Mouse (Mus musculus) liver, embryonic 12.5 days (tissue): ENCODE data around the gene Pycr1. TPM values are rescaled to one million over a fixed set of nuclear protein-coding genes. Genes with fewer than 3 reads are reported as not detected.
A peak's percentile ranks its signal among the peaks of the same experiment; 100 is the strongest.

Experiments used
- ATAC-seq: fragments of 200-750 bp; cut with Nextera tagmentation; 2 replicates; pipeline ENCODE4 v1.8.0; 2017; ENCODE audit warnings: moderate number of reproducible peaks, mild to moderate bottlenecking, moderate library complexity
- H3K27ac ChIP-seq: fragments of 300-500 bp; sonication (generic); 2 replicates; pipeline ENCODE4 v1.5.1; 2016; ENCODE audit warnings: mild to moderate bottlenecking
- H3K27me3 ChIP-seq: fragments of 300-500 bp; sonication (generic); replicated peaks from 2 replicates; pipeline ENCODE4 v1.6.1; 2016; ENCODE audit warnings: mild to moderate bottlenecking, moderate library complexity
- H3K36me3 ChIP-seq: fragments of 300-500 bp; sonication (generic); 2 replicates; pipeline ENCODE4 v1.6.1; 2016; ENCODE audit warnings: mild to moderate bottlenecking, moderate library complexity
- H3K4me1 ChIP-seq: fragments of 300-500 bp; sonication (generic); 2 replicates; pipeline ENCODE4 v1.6.1; 2016
- H3K4me2 ChIP-seq: fragments of 300-500 bp; sonication (generic); 2 replicates; pipeline ENCODE4 v1.6.1; 2016; ENCODE audit warnings: mild to moderate bottlenecking, moderate library complexity
- H3K4me3 ChIP-seq: fragments of 300-500 bp; sonication (generic); 2 replicates; pipeline ENCODE4 v1.5.1; 2016; ENCODE audit warnings: mild to moderate bottlenecking, moderate library complexity
- H3K9ac ChIP-seq: fragments of 300-500 bp; sonication (generic); 2 replicates; pipeline ENCODE4 v1.6.1; 2016; ENCODE audit warnings: mild to moderate bottlenecking, moderate library complexity
- H3K9me3 ChIP-seq: fragments of 300-500 bp; sonication (generic); replicated peaks from 2 replicates; pipeline ENCODE4 v1.6.1; 2016; ENCODE audit warnings: mild to moderate bottlenecking, moderate library complexity
- WGBS: fragments of 180-500 bp; shearing (Covaris S2); methylation state at CpG from one replicate; pipeline ENCODE4 v1.1.7; 2016; ENCODE audit not compliant: insufficient replicate concordance; 5-methylcytosine and 5-hydroxymethylcytosine counted together
- polyA plus RNA-seq: library from polyadenylated mRNA; unstranded; fragments of >200 nt; fragmentation: Nextera tagmentation; extraction: Ambion mirVana; gene quantifications from 2 replicates; pipeline ENCODE4 v1.2.1, GENCODE M21; 2016

Pycr1 gene
- polyA plus RNA-seq, 1 experiment from 2014 or later, result 11.3 TPM

GRCm38 (mm10) chr11:120672687-120673593 is 29.4 kb upstream of the Pycr1 start, which contains the start of gene Aspscr1:
TSS of gene Aspscr1 (plus strand) at chr11:120672973.
- WGBS, result 1% methylated on average over 83 of the region's 83 CpGs
- ATAC-seq, result peak; percentile 94
- Histone ChIP-seq H3K9ac (peak within 1 kb of the TSS; percentile 79), H3K27ac (peak within 1 kb of the TSS; percentile 90), H3K36me3 (peaks cover 10% of the 10 kb centered on the region; the same call in 1 of the 2 replicates), H3K27me3 (no peaks in the 10 kb centered on the region), H3K4me2 (peak within 1 kb of the TSS; percentile 93), H3K4me1 (peaks cover 43% of the 10 kb centered on the region), H3K9me3 (no peaks in the 10 kb centered on the region), H3K4me3 (peak within 1 kb of the TSS; percentile 73)

- Histone ChIP-seq H3K9me3 (no peaks in the 10 kb centered on the region), H3K4me1 (no peaks in the 10 kb centered on the region), H3K9ac (no peak overlapping the region), H3K27me3 (peaks cover 54% of the 10 kb centered on the region), H3K4me3 (no peak overlapping the region), H3K4me2 (no peak overlapping the region), H3K27ac (no peak overlapping the region), H3K36me3 (no peaks in the 10 kb centered on the region)
- ATAC-seq, result no peak
- 28% methylated on average over 3 of the region's 3 CpGs for WGBS
Observed at GRCm38 (mm10) chr11:120666617-120667016, 23.0 kb upstream of the Pycr1 start.

- no peak for ATAC-seq
- H3K4me1 ChIP-seq, result 0 out of 2 replicates have a peak, but pooled peaks cover 8% of the 10 kb centered on the region
- peaks cover 66% of the 10 kb centered on the region for H3K27me3 ChIP-seq
- H3K27ac ChIP-seq, result no peak overlapping the region
- 65% methylated on average over 3 of the region's 3 CpGs for WGBS
- H3K9ac ChIP-seq, result no peak overlapping the region
- no peaks in the 10 kb centered on the region for H3K36me3 ChIP-seq
- H3K9me3 ChIP-seq, result no peaks in the 10 kb centered on the region
- H3K4me3 ChIP-seq, result no peak overlapping the region
- no peak overlapping the region for H3K4me2 ChIP-seq
Observed at GRCm38 (mm10) chr11:120665406-120665805, 21.8 kb upstream of the Pycr1 start.

GRCm38 (mm10) chr11:120663714-120664113 is 20.1 kb upstream of the Pycr1 start:
- 82% methylated on average over 5 of the region's 5 CpGs for WGBS
- no peak for ATAC-seq
- H3K4me2 ChIP-seq, result no peak overlapping the region
- H3K4me3 ChIP-seq, result no peak overlapping the region
- no peak overlapping the region for H3K27ac ChIP-seq
- no peaks in the 10 kb centered on the region for H3K9me3 ChIP-seq
- H3K9ac ChIP-seq, result no peak overlapping the region
- H3K4me1 ChIP-seq, result peaks cover 18% of the 10 kb centered on the region
- peaks cover 83% of the 10 kb centered on the region for H3K27me3 ChIP-seq
- no peaks in the 10 kb centered on the region for H3K36me3 ChIP-seq

- H3K36me3 ChIP-seq, result no peaks in the 10 kb centered on the region
- H3K4me3 ChIP-seq, result no peak overlapping the region
- H3K4me1 ChIP-seq, result peaks cover 18% of the 10 kb centered on the region
- no peak overlapping the region for H3K9ac ChIP-seq
- peaks cover 92% of the 10 kb centered on the region for H3K27me3 ChIP-seq
- no peak overlapping the region for H3K27ac ChIP-seq
- H3K4me2 ChIP-seq, result no peak overlapping the region
- WGBS, result 60% methylated on average over 6 of the region's 6 CpGs
- no peak for ATAC-seq
- no peaks in the 10 kb centered on the region for H3K9me3 ChIP-seq
Observed at GRCm38 (mm10) chr11:120662759-120663158, 19.2 kb upstream of the Pycr1 start.

GRCm38 (mm10) chr11:120661076-120661460 is 17.5 kb upstream of the Pycr1 start, which contains the start of gene Notum:
TSS of gene Notum (minus strand) at chr11:120661175.
- Histone ChIP-seq H3K36me3 (no peaks in the 10 kb centered on the region), H3K9ac (peak within 1 kb of the TSS; percentile 36; the same call in 1 of the 2 replicates), H3K27me3 (peaks cover 100% of the 10 kb centered on the region), H3K9me3 (no peaks in the 10 kb centered on the region), H3K4me2 (peak within 1 kb of the TSS; percentile 62), H3K4me1 (peaks cover 18% of the 10 kb centered on the region), H3K27ac (no peak within 1 kb of the TSS), H3K4me3 (peak within 1 kb of the TSS; percentile 29)
- no peak for ATAC-seq
- 3% methylated on average over 35 of the region's 35 CpGs for WGBS

GRCm38 (mm10) chr11:120660301-120661075 is 16.9 kb upstream of the Pycr1 start:
- H3K27ac ChIP-seq, result no peak overlapping the region
- H3K9ac ChIP-seq, result peak overlapping the region; percentile 36; the same call in 1 of the 2 replicates
- ATAC-seq, result 0 out of 2 replicates have a peak, but pooled peaks have one; percentile 22

GRCm38 (mm10) chr11:120659509-120660300 is 16.1 kb upstream of the Pycr1 start:
- H3K27ac ChIP-seq, result no peak overlapping the region
- ATAC-seq, result no peak

More at GRCm38 (mm10) chr11:120660301-120661075, 16.9 kb upstream of the Pycr1 start:
- H3K4me2 ChIP-seq, result peak overlapping the region; percentile 62
- H3K27me3 ChIP-seq, result peaks cover 100% of the 10 kb centered on the region
- no peaks in the 10 kb centered on the region for H3K9me3 ChIP-seq
- peak overlapping the region; percentile 29 for H3K4me3 ChIP-seq
- under 1% methylated on average over 90 of the region's 95 CpGs for WGBS
- peaks cover 18% of the 10 kb centered on the region for H3K4me1 ChIP-seq
- H3K36me3 ChIP-seq, result no peaks in the 10 kb centered on the region

GRCm38 (mm10) chr11:120658876-120659410 is 15.4 kb upstream of the Pycr1 start:
- no peak for ATAC-seq
- Histone ChIP-seq H3K4me1 (peaks cover 18% of the 10 kb centered on the region), H3K9me3 (no peaks in the 10 kb centered on the region), H3K9ac (no peak overlapping the region), H3K36me3 (no peaks in the 10 kb centered on the region), H3K27ac (no peak overlapping the region), H3K4me2 (no peak overlapping the region), H3K4me3 (no peak overlapping the region), H3K27me3 (peaks cover 99% of the 10 kb centered on the region)
- 4% methylated on average over 24 of the region's 24 CpGs for WGBS

More at GRCm38 (mm10) chr11:120659509-120660300, 16.1 kb upstream of the Pycr1 start:
- no peaks in the 10 kb centered on the region for H3K9me3 ChIP-seq
- H3K27me3 ChIP-seq, result peaks cover 99% of the 10 kb centered on the region
- no peaks in the 10 kb centered on the region for H3K36me3 ChIP-seq
- H3K4me1 ChIP-seq, result peaks cover 18% of the 10 kb centered on the region
- H3K9ac ChIP-seq, result no peak overlapping the region
- peak overlapping the region; percentile 29 for H3K4me3 ChIP-seq
- peak overlapping the region; percentile 62 for H3K4me2 ChIP-seq
- 6% methylated on average over 50 of the region's 50 CpGs for WGBS

- Histone ChIP-seq H3K4me3 (no peak overlapping the region), H3K4me2 (no peak overlapping the region), H3K36me3 (no peaks in the 10 kb centered on the region), H3K4me1 (peaks cover 18% of the 10 kb centered on the region), H3K9me3 (no peaks in the 10 kb centered on the region), H3K27me3 (peaks cover 84% of the 10 kb centered on the region), H3K27ac (no peak overlapping the region), H3K9ac (no peak overlapping the region)
- WGBS, result 66% methylated on average over 4 of the region's 4 CpGs
- no peak for ATAC-seq
Observed at GRCm38 (mm10) chr11:120657301-120657700, 13.7 kb upstream of the Pycr1 start.

- WGBS, result 63% methylated on average over 3 of the region's 3 CpGs
- no peak for ATAC-seq
- H3K27ac ChIP-seq, result no peak overlapping the region
- H3K9ac ChIP-seq, result no peak overlapping the region
- no peak overlapping the region for H3K4me2 ChIP-seq
- H3K9me3 ChIP-seq, result no peaks in the 10 kb centered on the region
- H3K27me3 ChIP-seq, result peaks cover 74% of the 10 kb centered on the region
- 0 out of 2 replicates have a peak, but pooled peaks cover 3% of the 10 kb centered on the region for H3K4me1 ChIP-seq
- H3K4me3 ChIP-seq, result no peak overlapping the region
- H3K36me3 ChIP-seq, result no peaks in the 10 kb centered on the region
Observed at GRCm38 (mm10) chr11:120654741-120655140, 11.2 kb upstream of the Pycr1 start.
